Mouse (Mus musculus): ENCODE data around the gene Adamtsl5.

- no peak for TF ChIP-seq GATA1 (IDR thresholded peaks at IDR 0.05; ENCODE audit: borderline replicate concordance, low read length)
- TF ChIP-seq FLI1 (IDR thresholded peaks at IDR 0.05; ENCODE audit: low read length) = no peak
Measured at GRCm38 (mm10) chr10:80343425-80343895, 4.8 kb downstream of the Adamtsl5 start.

Data from megakaryocyte, embryonic 14.5 days (primary cell).